Mouse (Mus musculus) thymus, postnatal 14 days (tissue): Measurements from ENCODE around the gene Kdm4d.
"Not testable (repeated sequence)": the region's sequence is repeated elsewhere in the genome, so short reads cannot be mapped to it uniquely, and the experiment has no call there.

Source experiments
- DNase-seq: peaks from one replicate; pipeline ENCODE4 v3.0.0; 2021

Gene Kdm4d

DNA sequence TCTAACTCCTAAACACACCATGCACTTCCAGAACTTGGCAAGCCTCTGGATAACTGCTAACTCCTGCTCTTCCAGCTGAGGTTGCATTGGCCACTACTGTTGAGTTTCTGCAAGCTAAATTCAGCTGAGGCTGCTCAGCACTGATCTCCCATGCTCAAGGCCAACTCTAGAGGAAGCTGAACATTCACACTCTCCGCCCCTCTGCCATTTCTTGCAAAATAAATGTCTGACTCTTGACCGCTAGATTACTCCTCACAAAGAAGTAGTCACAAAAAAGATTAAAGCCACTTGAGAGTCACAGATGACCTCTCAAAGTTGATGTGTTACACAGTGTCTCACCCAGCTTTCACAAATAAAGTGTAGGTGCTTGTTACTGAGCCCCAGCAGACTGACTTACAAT, 53.2 kb downstream of the Kdm4d start:
- not testable (repeated sequence) for DNase-seq

GRCm38 (mm10) chr9:14440347-14440746, 59.9 kb downstream of the Kdm4d start:
- no peak for DNase-seq

DNA sequence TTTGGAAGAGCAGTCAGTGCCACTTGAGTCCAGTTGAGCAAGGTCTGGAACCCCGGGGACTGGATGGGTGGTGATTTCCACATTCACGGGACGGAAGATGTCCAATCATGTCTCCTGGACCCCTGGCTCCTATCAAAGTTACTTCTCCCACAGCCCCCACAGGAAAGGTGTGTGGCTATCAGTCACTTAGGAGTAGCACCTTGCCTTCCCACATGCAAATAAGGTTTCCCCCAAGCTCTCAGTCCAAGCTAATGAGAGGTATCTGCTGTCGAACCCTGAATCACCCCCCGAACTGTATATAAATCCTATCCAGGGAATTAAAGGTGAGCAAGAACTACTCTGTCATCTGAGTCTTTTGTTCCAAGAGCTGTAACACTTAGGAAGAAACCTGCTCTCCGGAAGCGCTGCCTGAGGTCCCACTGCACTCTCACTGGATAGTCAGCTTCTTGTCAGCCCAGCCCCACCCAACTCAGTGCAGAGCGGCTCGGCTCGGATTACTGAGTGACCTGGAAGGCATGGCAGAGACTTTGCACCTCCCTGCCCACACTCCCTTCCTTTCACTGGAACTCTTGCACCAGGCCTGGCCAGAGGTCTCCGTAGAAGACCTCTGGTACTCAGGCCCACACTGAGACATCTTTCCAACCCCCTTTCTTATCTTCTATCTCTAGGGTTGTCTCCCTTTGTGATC, 66.9 kb downstream of the Kdm4d start:
- no peak for DNase-seq
